Mouse (Mus musculus) erythroid progenitor cell, adult 5-6 weeks (primary cell): ENCODE measurements around the gene Aldh3b3. TPM values are rescaled to one million over a fixed set of nuclear protein-coding genes. Genes with fewer than 3 reads are reported as not detected.
"Not testable (repeated sequence)": the region's sequence is repeated elsewhere in the genome, so short reads cannot be mapped to it uniquely, and the experiment has no call there.

ENCODE experiments used
- ATAC-seq: replicated peaks from 2 replicates; pipeline ENCODE4 v1.8.0; 2016; ENCODE audit warnings: moderate number of reproducible peaks, mild to moderate bottlenecking, moderate TSS enrichment, inconsistent platforms; ENCODE audit not compliant: poor library complexity, low FRiP score, severe bottlenecking
- total RNA-seq, 2 experiments: library from RNA; stranded (forward) in 1 of 2; stranded (reverse) in 1 of 2; fragments of 150-400 nt in 1 of 2; fragments of 186-747, 209-891 nt in 1 of 2; gene quantifications; 2 replicates each; pipeline versions ENCODE4 v1.2.3 to v1.2.4; 2015 to 2017; ENCODE audit warnings: low replicate concordance in 2 of 2

Gene Aldh3b3
- total RNA-seq, 2 experiments from 2014 or later = not detected

DNA sequence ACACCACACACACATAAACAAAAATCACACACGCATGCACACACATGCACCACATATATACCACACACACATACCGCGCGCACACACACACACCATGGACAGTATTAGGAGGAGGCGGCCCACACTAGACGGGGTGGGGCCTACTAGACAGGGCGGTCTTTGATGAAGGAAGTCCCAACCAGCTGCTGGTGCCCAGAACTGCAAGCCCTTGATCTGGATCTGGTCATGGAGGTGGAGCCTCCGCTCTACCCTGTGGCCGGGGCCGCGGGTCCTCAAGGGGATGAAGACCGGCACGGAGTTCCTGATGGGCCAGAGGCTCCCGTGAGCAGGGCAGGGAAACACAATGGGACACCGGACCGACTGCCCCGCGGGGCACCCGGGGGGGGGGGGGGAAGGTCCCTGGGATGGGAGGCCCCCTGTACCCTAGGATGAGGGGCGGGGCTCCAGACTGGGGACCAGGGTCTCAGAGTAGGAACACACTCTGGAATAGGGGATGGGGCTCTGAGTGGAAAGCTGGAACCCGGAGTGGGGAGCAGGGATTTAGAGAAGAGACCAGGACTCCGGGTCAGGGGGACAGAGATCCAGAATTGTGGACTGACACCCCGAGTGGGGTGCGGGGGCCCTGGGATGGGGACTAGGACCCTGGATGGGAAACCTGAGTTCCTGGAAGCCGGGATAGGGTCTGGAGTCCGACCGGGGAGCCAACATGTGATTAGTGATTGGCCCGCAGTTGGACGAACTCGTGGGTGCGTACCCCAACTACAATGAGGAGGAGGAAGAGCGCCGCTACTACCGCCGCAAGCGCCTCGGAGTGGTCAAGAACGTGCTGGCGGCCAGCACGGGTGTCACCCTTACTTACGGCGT lies 23.2 kb upstream of the Aldh3b3 start, which contains the start of gene Unc93b1:
Gene Unc93b1, plus strand, starts transcription at position 155 of the 864 bp plus-strand sequence.
- no peak for ATAC-seq

GRCm38 (mm10) chr19:3935896-3936850 lies 22.3 kb upstream of the Aldh3b3 start:
- ATAC-seq = no peak

- no peak for ATAC-seq
Observed at GRCm38 (mm10) chr19:3942315-3942714, 16.1 kb upstream of the Aldh3b3 start.

DNA sequence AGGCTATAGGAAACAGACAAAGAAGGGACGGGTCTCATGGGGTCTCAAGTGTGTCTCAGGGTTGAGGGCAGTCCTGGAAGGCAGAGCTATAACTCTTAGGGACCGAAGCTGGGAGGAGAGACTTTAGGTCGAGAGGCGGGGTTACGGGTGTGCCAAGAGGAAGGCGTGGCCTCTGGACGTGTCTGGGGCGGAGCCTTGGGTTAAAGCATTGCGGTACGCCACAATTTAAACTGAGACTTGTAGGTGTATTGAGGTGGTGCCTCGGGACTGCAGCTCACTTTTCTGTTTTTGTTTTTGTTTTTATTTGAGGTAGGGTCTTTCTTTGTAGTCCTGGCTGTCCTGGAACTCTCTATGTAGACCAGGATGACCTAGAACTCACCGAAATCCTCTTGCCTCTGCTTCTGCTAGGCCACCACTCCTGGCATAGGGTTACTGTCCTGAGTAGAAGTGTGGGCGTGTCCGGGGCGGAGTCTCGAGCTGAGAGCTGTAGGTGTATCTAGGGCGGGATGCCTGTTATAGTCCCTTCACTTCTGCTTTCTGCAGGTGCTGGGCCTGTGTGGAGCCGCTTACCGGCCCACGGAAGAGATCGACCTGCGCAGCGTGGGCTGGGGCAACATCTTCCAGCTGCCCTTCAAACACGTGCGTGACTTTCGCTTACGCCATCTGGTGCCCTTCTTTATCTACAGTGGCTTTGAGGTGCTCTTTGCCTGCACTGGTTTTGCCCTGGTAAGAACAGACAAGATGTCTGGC lies 15.3 kb upstream of the Aldh3b3 start:
- peak; percentile 71 for ATAC-seq

DNA sequence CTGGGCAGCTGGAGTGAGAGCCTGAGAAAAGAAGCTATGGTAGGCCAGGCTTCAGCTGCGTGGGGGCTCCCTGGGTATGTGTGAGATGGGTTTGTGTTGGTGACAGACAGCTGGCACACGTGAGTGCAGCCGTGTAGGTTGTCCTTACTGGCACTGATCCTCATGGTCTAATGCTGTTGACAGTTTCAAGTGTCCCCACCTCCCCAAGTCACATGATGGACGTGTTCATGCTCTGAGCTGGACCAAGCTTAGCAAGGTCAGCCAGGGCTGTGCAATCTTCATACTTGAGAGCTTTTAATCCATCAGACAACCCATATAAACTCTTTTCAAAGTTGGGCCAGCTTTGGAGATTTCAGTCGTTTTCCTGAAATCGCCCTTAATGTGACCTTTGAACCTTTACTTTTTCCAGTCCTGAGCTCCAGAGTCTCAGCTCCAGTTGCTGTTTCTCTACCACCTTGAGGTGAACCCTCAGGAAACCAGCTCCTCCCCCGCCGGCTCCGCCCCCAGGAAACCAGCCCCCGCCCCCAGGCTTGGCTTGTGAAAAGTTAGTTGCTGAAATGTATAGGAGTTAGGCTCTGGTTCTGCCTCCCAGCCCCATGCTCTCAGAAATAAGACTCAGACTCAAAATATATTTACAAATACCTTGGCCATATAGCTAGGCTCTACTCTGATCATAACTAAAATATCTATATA lies 12.4 kb upstream of the Aldh3b3 start:
- ATAC-seq = no peak

GRCm38 (mm10) chr19:3946715-3947114 lies 11.7 kb upstream of the Aldh3b3 start:
- peak; percentile 71 for ATAC-seq

- ATAC-seq = no peak
Observed at GRCm38 (mm10) chr19:3947813-3948212, 10.6 kb upstream of the Aldh3b3 start.

GRCm38 (mm10) chr19:3948546-3948945 lies 9.9 kb upstream of the Aldh3b3 start:
- ATAC-seq = no peak

DNA sequence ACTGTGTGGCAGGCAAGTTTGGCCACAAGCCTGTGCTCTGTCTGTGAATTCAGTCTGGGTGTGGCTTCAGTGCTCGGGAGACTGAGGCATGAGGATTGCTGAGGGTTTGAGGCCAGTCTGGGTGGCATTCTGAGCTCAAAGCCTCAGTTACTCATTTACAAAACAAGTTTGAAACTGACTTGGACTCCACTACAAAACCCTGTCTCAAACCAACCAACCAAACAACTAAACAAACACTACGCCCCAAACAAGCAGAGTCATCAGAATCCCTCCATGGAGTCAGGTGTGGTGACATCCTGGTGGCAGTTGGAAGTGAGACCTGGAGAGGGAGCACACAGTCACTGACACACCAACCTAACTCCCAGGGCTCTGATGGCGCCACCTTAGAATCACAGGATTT lies 8.1 kb upstream of the Aldh3b3 start:
- ATAC-seq = no peak

DNA sequence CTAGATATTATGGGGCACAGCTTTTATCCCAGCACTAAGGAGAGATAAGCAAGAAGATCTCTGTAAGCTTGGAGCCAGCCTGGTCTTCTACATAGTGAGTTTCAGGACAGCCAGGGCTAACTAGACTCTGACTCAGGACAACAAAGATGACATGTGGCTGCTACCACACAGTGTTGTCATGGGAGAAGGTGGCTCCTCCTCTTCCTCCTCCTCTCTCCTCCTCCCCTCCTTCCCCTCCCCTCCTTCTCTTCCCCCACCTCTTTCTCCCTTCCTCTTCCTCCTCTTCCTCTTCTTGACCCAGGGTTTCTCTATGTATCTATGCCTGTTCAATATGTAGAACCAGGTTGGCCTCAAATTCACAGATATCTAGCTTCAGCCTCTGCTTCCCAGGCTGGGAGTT lies 7.0 kb upstream of the Aldh3b3 start:
- no peak for ATAC-seq

- ATAC-seq = no peak
Observed at GRCm38 (mm10) chr19:3952099-3952498, 6.3 kb upstream of the Aldh3b3 start.

DNA sequence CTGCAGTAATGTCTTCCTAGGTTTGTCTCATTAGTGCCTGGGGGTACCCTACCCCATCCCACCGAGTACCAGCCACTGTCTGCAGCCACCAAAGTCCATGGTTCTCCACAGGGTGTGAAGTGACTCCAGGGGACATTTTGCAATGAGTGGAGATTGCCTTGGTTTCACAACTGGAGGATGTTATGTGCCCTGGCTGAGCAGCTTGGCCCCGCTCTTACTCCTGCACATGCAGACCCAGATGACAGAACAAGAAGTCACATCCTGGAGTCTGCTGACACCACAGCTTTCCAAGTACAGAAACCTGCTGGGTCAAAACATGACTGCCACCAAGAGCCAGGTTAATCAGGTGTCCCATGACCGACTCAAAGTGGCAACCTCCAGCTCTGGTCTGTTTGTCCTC lies 3.4 kb upstream of the Aldh3b3 start:
- ATAC-seq = no peak

DNA sequence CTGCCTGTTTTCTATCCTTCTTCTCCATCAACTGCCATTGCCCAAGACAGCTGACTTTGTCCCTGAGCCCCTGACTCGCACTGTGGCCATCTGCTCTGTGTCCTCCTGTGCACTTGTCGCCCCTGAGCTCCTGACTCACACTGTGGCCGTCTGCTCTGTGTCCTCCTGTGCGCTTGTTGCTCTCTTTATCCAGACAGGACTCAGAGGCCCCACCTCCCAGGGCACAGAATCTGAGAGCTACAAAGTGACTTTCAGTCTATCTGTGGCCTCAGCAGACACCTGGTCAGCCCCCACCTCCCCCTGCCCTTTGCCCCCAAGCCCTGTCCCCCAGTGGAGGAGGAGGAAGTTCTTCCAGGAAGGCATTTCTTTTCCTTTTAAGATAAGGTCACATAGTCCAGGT lies 2.6 kb upstream of the Aldh3b3 start:
- no peak for ATAC-seq

DNA sequence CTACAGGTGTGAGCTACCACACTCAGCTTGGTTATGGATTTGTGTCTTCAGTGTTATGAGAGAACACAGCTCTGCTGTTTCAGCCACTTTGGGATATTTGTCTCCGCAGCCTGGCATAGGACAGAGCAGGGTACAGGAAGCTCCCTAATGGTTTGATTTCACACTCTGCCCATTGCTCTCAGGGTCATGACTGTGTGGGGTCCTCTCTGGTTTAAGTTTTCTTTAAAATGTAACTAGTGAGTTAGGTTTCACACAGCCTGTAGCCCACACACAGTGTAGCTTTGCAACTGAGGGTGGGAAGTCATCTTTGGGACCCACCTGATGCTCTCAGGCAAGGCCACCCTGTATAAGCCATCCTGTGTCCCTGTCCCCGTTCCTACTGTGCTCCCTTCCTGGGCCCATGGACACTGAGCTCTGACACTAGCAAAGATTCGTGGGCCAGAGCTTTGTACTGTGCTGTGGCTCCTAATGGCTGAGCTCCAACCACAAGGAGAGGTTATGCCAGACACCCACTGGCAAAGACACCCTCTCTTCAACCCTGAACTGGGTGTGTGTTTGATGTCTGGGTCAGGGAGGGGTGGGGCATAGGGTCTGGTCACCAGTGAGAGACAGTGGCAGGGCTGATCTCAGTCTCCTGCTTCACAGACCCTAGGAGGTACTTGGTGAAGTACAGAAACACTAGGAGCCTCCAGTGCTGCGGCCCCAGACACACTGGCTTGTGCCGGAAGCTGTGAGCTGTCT lies 979 bp upstream of the Aldh3b3 start:
- ATAC-seq = 0 out of 2 replicates have a peak, but pooled peaks have one; percentile 52

DNA sequence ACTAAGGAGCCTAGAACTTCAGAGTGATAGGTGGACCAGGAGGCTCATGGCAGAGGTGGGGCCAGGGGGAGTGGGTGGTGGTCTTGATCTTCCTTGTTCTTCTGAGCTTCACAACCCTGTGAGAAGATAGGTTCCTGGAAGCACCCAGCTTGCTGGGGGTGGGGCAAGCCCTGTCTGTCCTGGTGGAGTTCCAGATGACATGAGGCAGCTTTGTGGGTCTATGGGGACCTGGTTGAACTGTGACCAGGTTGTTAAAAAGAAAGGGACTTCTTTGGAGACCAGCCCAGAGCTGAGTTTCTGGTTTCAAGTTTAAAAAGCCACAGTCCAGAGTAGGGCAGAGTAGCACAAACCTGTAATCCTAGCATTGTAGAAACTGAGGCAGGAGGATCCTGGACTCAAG lies 585 bp downstream of the Aldh3b3 start:
- no peak for ATAC-seq

- no peak for ATAC-seq
Observed at GRCm38 (mm10) chr19:3960211-3960610, 1.8 kb downstream of the Aldh3b3 start.

DNA sequence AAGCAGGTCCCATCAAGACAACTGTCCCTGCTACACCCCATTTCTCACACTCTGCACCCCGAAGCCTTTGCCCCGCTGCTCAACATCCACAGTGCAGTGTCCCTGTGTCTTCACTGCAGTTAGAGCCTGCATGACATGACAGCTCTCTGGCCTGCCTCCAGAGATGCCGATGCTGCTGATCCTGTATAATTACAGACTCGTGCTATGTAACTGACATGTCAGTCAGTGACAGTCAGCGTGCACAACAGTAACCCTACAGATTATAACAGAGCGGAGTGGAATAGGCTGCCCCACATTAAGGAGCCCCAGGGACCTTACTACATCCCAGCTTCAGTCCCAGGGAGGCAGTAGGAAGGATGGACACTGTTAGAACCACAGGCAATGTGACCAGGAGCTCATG lies 3.4 kb downstream of the Aldh3b3 start:
- not testable (repeated sequence) for ATAC-seq

DNA sequence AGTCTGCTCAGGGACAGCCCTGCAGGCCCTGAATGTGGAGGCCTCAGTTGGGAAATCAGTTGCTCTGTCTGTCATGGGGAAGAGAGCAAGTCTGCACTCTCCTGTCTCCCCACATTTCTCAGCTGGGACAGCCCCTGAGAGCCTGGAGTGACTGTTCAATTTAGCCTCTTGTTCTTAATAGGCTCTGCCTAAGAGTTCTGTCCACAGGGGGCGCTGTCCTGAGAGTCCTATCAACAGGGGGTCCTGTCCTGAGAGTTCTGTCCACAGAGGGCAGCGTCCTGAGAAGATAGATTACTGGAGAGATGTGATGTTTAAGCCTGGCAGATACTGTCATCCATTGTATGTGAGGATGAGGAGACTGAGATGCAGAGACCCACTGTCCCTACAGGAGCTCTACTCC lies 4.0 kb downstream of the Aldh3b3 start:
- no peak for ATAC-seq

GRCm38 (mm10) chr19:3964030-3964429 lies 5.6 kb downstream of the Aldh3b3 start:
- ATAC-seq = no peak
